Mouse (Mus musculus): ENCODE data around the gene Cpne6. TPM values are rescaled to one million over a fixed set of nuclear protein-coding genes. Genes with fewer than 3 reads are reported as not detected.

Gene Cpne6
- total RNA-seq (2021): 100 to 1,000 TPM; 653 to 657 TPM
- long read RNA-seq, transcript Cpne6-205 (15 exons, 2,657 nt): minor isoform, 21 of 2,018 reads
- long read RNA-seq, transcript Cpne6-201 (17 exons, 2,201 nt): major isoform, 528 of 2,018 reads
- long read RNA-seq, transcript Cpne6-206 (13 exons, 4,000 nt): minor isoform, 5 of 2,018 reads
- long read RNA-seq, transcript Cpne6-203 (17 exons, 2,178 nt): minor isoform, 18 of 2,018 reads
- long read RNA-seq, partial matches to known transcripts: 1,124 of 2,018 reads
- long read RNA-seq, other reads (novel, unspliced or antisense): 317 of 2,018 reads

- peak; percentile 65 to 73 for DNase-seq (ENCODE audit: low spot score in 2 of 2)
Observed at GRCm38 (mm10) chr14:55510125-55510731, at the start of gene Cpne6. TSS of gene Cpne6 (plus strand) at chr14:55510445.

GRCm38 (mm10) chr14:55461757-55462156 lies 48.5 kb upstream of the Cpne6 start:
- no peak for DNase-seq (ENCODE audit: low spot score in 2 of 2)

GRCm38 (mm10) chr14:55466481-55466880 lies 43.8 kb upstream of the Cpne6 start:
- DNase-seq (ENCODE audit: low spot score in 2 of 2): no peak

GRCm38 (mm10) chr14:55467108-55467507 lies 43.1 kb upstream of the Cpne6 start:
- DNase-seq (ENCODE audit: low spot score in 2 of 2): no peak

- no peak for DNase-seq (ENCODE audit: low spot score in 2 of 2)
Observed at GRCm38 (mm10) chr14:55468301-55468741, 41.9 kb upstream of the Cpne6 start.

- DNase-seq (ENCODE audit: low spot score in 2 of 2): no peak
Observed at GRCm38 (mm10) chr14:55469041-55469440, 41.2 kb upstream of the Cpne6 start.

GRCm38 (mm10) chr14:55469821-55470220 lies 40.4 kb upstream of the Cpne6 start:
- no peak for DNase-seq (ENCODE audit: low spot score in 2 of 2)

GRCm38 (mm10) chr14:55470806-55471205 lies 39.4 kb upstream of the Cpne6 start:
- DNase-seq (ENCODE audit: low spot score in 2 of 2): no peak

- no peak for DNase-seq (ENCODE audit: low spot score in 2 of 2)
Observed at GRCm38 (mm10) chr14:55475654-55476053, 34.6 kb upstream of the Cpne6 start.

- no peak for DNase-seq (ENCODE audit: low spot score in 2 of 2)
Observed at GRCm38 (mm10) chr14:55477421-55477820, 32.8 kb upstream of the Cpne6 start.

GRCm38 (mm10) chr14:55477829-55478228 lies 32.4 kb upstream of the Cpne6 start:
- DNase-seq (ENCODE audit: low spot score in 2 of 2): no peak

- DNase-seq (ENCODE audit: low spot score in 2 of 2): peak; percentile 68 to 83
Observed at GRCm38 (mm10) chr14:55478651-55479599, 31.3 kb upstream of the Cpne6 start, which contains the start of gene Dhrs4. TSS of gene Dhrs4 (plus strand) at chr14:55478758.

- DNase-seq (ENCODE audit: low spot score in 2 of 2): no peak
Observed at GRCm38 (mm10) chr14:55479629-55480028, 30.6 kb upstream of the Cpne6 start.

- peak in 1 of 2 experiments; percentile 78 for DNase-seq (ENCODE audit: low spot score in 2 of 2)
Observed at GRCm38 (mm10) chr14:55484430-55485085, 25.7 kb upstream of the Cpne6 start.

GRCm38 (mm10) chr14:55486836-55487235 lies 23.4 kb upstream of the Cpne6 start:
- DNase-seq (ENCODE audit: low spot score in 2 of 2): no peak

GRCm38 (mm10) chr14:55490361-55491201 lies 19.7 kb upstream of the Cpne6 start, which contains the start of gene Carmil3:
TSS of gene Carmil3 (plus strand) at chr14:55490651.
- DNase-seq (ENCODE audit: low spot score in 2 of 2): peak; percentile 86 to 89

GRCm38 (mm10) chr14:55491291-55491833 lies 18.9 kb upstream of the Cpne6 start:
- DNase-seq (ENCODE audit: low spot score in 2 of 2): peak; percentile 63 to 70

GRCm38 (mm10) chr14:55492103-55492502 lies 18.1 kb upstream of the Cpne6 start:
- no peak for DNase-seq (ENCODE audit: low spot score in 2 of 2)

- no peak for DNase-seq (ENCODE audit: low spot score in 2 of 2)
Observed at GRCm38 (mm10) chr14:55495509-55496240, 14.6 kb upstream of the Cpne6 start.
